Mouse (Mus musculus): ENCODE results near the gene Ap2a2. TPM values are rescaled to one million over a fixed set of nuclear protein-coding genes. Genes with fewer than 3 reads are reported as not detected.
A peak's percentile ranks its signal among the peaks of the same experiment; 100 is the strongest.

Ap2a2 gene
- 98.8 and 103 TPM in 2 replicates for total RNA-seq (2012; rRNA removed)

- peak; percentile 91 for DNase-seq (ENCODE audit: low read depth, low spot score)
- peaks cover 0 to 6% of the 10 kb centered on the region in 2 experiments; a peak in 1 of 4 replicates for H3K4me1 ChIP-seq (ENCODE audit: control insufficient read depth in 2 of 2, insufficient read depth in 2 of 2, low read length in 2 of 2, poor library complexity in 1 of 2)
- no peaks in the 10 kb centered on the region for H3K9me3 ChIP-seq (ENCODE audit: control insufficient read depth, insufficient read depth, low read depth, low read length)
- TF ChIP-seq CHD2 (IDR thresholded peaks at IDR 0.05; ENCODE audit: low read depth, low read length) (0 out of 2 replicates have a peak, but pooled peaks have one; percentile 68), HCFC1 (IDR thresholded peaks at IDR 0.05; ENCODE audit: borderline replicate concordance, insufficient read depth, low read length) (peak; percentile 41; the same call in 1 of the 2 replicates), ZNF384 (IDR thresholded peaks at IDR 0.05; ENCODE audit: low read depth, low read length) (no peak), MAFK (IDR thresholded peaks at IDR 0.05; ENCODE audit: insufficient read depth, low read depth, low read length) (no peak), ZC3H11A (IDR thresholded peaks at IDR 0.05; ENCODE audit: borderline replicate concordance, low read depth, low read length) (no peak)
- H3K36me3 ChIP-seq (ENCODE audit: control insufficient read depth, insufficient read depth, low read length, poor library complexity, severe bottlenecking) = peaks cover 3% of the 10 kb centered on the region; the same call in 1 of the 2 replicates
- H3K9ac ChIP-seq (ENCODE audit: insufficient read depth, low read depth, low read length, poor library complexity, severe bottlenecking) = peak within 1 kb of the TSS; percentile 99
- peak within 1 kb of the TSS; percentile 87 to 99 for H3K4me3 ChIP-seq (ENCODE audit: insufficient read depth in 1 of 2, low read depth in 1 of 2, low read length in 2 of 2, poor library complexity in 1 of 2, severe bottlenecking in 1 of 2)
- peak within 1 kb of the TSS; percentile 63; the same call in 1 of the 2 replicates for H3K27ac ChIP-seq (ENCODE audit: insufficient read depth, low read depth, low read length, poor library complexity, severe bottlenecking)
- in situ Hi-C loops (cut with MboI; ENCODE audit: low sequenced_read_pairs in 2 of 2, unreplicated experiment in 2 of 2) = no loop called here
Observed at GRCm38 (mm10) chr7:141561682-141562391, at the start of gene Ap2a2. Gene Ap2a2, plus strand, starts transcription at chr7:141562173.

GRCm38 (mm10) chr7:141517638-141518037, 44.3 kb upstream of the Ap2a2 start:
- no peak for DNase-seq (ENCODE audit: low read depth, low spot score)
- Histone ChIP-seq H3K4me1 (ENCODE audit: control insufficient read depth in 2 of 2, insufficient read depth in 2 of 2, low read length in 2 of 2, poor library complexity in 1 of 2) (peaks cover 0 to 5% of the 10 kb centered on the region in 2 experiments; a peak in 1 of 4 replicates), H3K4me3 (ENCODE audit: insufficient read depth in 1 of 2, low read depth in 1 of 2, low read length in 2 of 2, poor library complexity in 1 of 2, severe bottlenecking in 1 of 2) (no peak overlapping the region), H3K27ac (ENCODE audit: insufficient read depth, low read depth, low read length, poor library complexity, severe bottlenecking) (no peak overlapping the region), H3K36me3 (ENCODE audit: control insufficient read depth, insufficient read depth, low read length, poor library complexity, severe bottlenecking) (peaks cover 2% of the 10 kb centered on the region; the same call in 1 of the 2 replicates), H3K9me3 (ENCODE audit: control insufficient read depth, insufficient read depth, low read depth, low read length) (no peaks in the 10 kb centered on the region), H3K9ac (ENCODE audit: insufficient read depth, low read depth, low read length, poor library complexity, severe bottlenecking) (no peak overlapping the region)
- no peak for TF ChIP-seq HCFC1 (IDR thresholded peaks at IDR 0.05; ENCODE audit: borderline replicate concordance, insufficient read depth, low read length)
- no peak for TF ChIP-seq ZNF384 (IDR thresholded peaks at IDR 0.05; ENCODE audit: low read depth, low read length)
- no peak for TF ChIP-seq MAFK (IDR thresholded peaks at IDR 0.05; ENCODE audit: insufficient read depth, low read depth, low read length)
- no peak for TF ChIP-seq CHD2 (IDR thresholded peaks at IDR 0.05; ENCODE audit: low read depth, low read length)
- TF ChIP-seq ZC3H11A (IDR thresholded peaks at IDR 0.05; ENCODE audit: borderline replicate concordance, low read depth, low read length) = no peak
- in situ Hi-C loops (cut with MboI; ENCODE audit: low sequenced_read_pairs in 2 of 2, unreplicated experiment in 2 of 2) = no loop called here

GRCm38 (mm10) chr7:141518296-141518695, 43.7 kb upstream of the Ap2a2 start:
- no peak for DNase-seq (ENCODE audit: low read depth, low spot score)
- Histone ChIP-seq H3K9ac (ENCODE audit: insufficient read depth, low read depth, low read length, poor library complexity, severe bottlenecking) (no peak overlapping the region), H3K4me1 (ENCODE audit: control insufficient read depth in 2 of 2, insufficient read depth in 2 of 2, low read length in 2 of 2, poor library complexity in 1 of 2) (0 out of 4 replicates have a peak, but pooled peaks cover 0 to under 1% of the 10 kb centered on the region in 2 experiments), H3K9me3 (ENCODE audit: control insufficient read depth, insufficient read depth, low read depth, low read length) (no peaks in the 10 kb centered on the region), H3K4me3 (ENCODE audit: insufficient read depth in 1 of 2, low read depth in 1 of 2, low read length in 2 of 2, poor library complexity in 1 of 2, severe bottlenecking in 1 of 2) (no peak overlapping the region), H3K36me3 (ENCODE audit: control insufficient read depth, insufficient read depth, low read length, poor library complexity, severe bottlenecking) (peaks cover 2% of the 10 kb centered on the region; the same call in 1 of the 2 replicates), H3K27ac (ENCODE audit: insufficient read depth, low read depth, low read length, poor library complexity, severe bottlenecking) (no peak overlapping the region)
- TF ChIP-seq HCFC1 (IDR thresholded peaks at IDR 0.05; ENCODE audit: borderline replicate concordance, insufficient read depth, low read length) = no peak
- TF ChIP-seq ZC3H11A (IDR thresholded peaks at IDR 0.05; ENCODE audit: borderline replicate concordance, low read depth, low read length) = no peak
- TF ChIP-seq CHD2 (IDR thresholded peaks at IDR 0.05; ENCODE audit: low read depth, low read length) = no peak
- no peak for TF ChIP-seq MAFK (IDR thresholded peaks at IDR 0.05; ENCODE audit: insufficient read depth, low read depth, low read length)
- no peak for TF ChIP-seq ZNF384 (IDR thresholded peaks at IDR 0.05; ENCODE audit: low read depth, low read length)
- in situ Hi-C loops (cut with MboI; ENCODE audit: low sequenced_read_pairs in 2 of 2, unreplicated experiment in 2 of 2) = no loop called here

- Histone ChIP-seq H3K9me3 (ENCODE audit: control insufficient read depth, insufficient read depth, low read depth, low read length) (no peaks in the 10 kb centered on the region), H3K4me3 (ENCODE audit: insufficient read depth in 1 of 2, low read depth in 1 of 2, low read length in 2 of 2, poor library complexity in 1 of 2, severe bottlenecking in 1 of 2) (no peak overlapping the region), H3K36me3 (ENCODE audit: control insufficient read depth, insufficient read depth, low read length, poor library complexity, severe bottlenecking) (peaks cover 2% of the 10 kb centered on the region; the same call in 1 of the 2 replicates), H3K27ac (ENCODE audit: insufficient read depth, low read depth, low read length, poor library complexity, severe bottlenecking) (no peak overlapping the region), H3K9ac (ENCODE audit: insufficient read depth, low read depth, low read length, poor library complexity, severe bottlenecking) (no peak overlapping the region), H3K4me1 (ENCODE audit: control insufficient read depth in 2 of 2, insufficient read depth in 2 of 2, low read length in 2 of 2, poor library complexity in 1 of 2) (no peaks in the 10 kb centered on the region)
- DNase-seq (ENCODE audit: low read depth, low spot score) = no peak
- in situ Hi-C loops (cut with MboI; ENCODE audit: low sequenced_read_pairs in 2 of 2, unreplicated experiment in 2 of 2) = no loop called here
- TF ChIP-seq HCFC1 (IDR thresholded peaks at IDR 0.05; ENCODE audit: borderline replicate concordance, insufficient read depth, low read length) (no peak), ZNF384 (IDR thresholded peaks at IDR 0.05; ENCODE audit: low read depth, low read length) (no peak), CHD2 (IDR thresholded peaks at IDR 0.05; ENCODE audit: low read depth, low read length) (no peak), MAFK (IDR thresholded peaks at IDR 0.05; ENCODE audit: insufficient read depth, low read depth, low read length) (no peak), ZC3H11A (IDR thresholded peaks at IDR 0.05; ENCODE audit: borderline replicate concordance, low read depth, low read length) (no peak)
Observed at GRCm38 (mm10) chr7:141518926-141519325, 43.0 kb upstream of the Ap2a2 start.

Data from ES-E14 (cell line).